Mouse (Mus musculus): ENCODE results near the gene Ube4a.
"Not testable (repeated sequence)": the region's sequence is repeated elsewhere in the genome, so short reads cannot be mapped to it uniquely, and the experiment has no call there.

The Ube4a gene

GRCm38 (mm10) chr9:44981104-44981503, 15.7 kb upstream of the Ube4a start:
- no peak for DNase-seq (ENCODE audit: low spot score)

GRCm38 (mm10) chr9:44980242-44980641, 14.8 kb upstream of the Ube4a start, which contains the start of gene Cd3g:
Cd3g (minus strand) TSS chr9:44980431.
- DNase-seq (ENCODE audit: low spot score), result no peak

GRCm38 (mm10) chr9:44979806-44980205, 14.4 kb upstream of the Ube4a start:
- no peak for DNase-seq (ENCODE audit: low spot score)

- DNase-seq (ENCODE audit: low spot score), result no peak
Observed at GRCm38 (mm10) chr9:44977813-44978212, 12.4 kb upstream of the Ube4a start.

GRCm38 (mm10) chr9:44969450-44969849, 4.0 kb upstream of the Ube4a start:
- no peak for DNase-seq (ENCODE audit: low spot score)

- not testable (repeated sequence) for DNase-seq (ENCODE audit: low spot score)
Observed at GRCm38 (mm10) chr9:44967763-44968162, 2.4 kb upstream of the Ube4a start.

- DNase-seq (ENCODE audit: low spot score), result peak; percentile 85
Observed at GRCm38 (mm10) chr9:44966815-44967242, 1.4 kb upstream of the Ube4a start.

- no peak for DNase-seq (ENCODE audit: low spot score)
Observed at GRCm38 (mm10) chr9:44965833-44966466, 550 bp upstream of the Ube4a start.

- no peak for DNase-seq (ENCODE audit: low spot score)
Observed at GRCm38 (mm10) chr9:44954432-44954831, 11.0 kb downstream of the Ube4a start.

GRCm38 (mm10) chr9:44947836-44948235, 17.6 kb downstream of the Ube4a start:
- no peak for DNase-seq (ENCODE audit: low spot score)

- peak; percentile 17 for DNase-seq (ENCODE audit: low spot score)
Observed at GRCm38 (mm10) chr9:44946185-44946695, 19.2 kb downstream of the Ube4a start.

GRCm38 (mm10) chr9:44942421-44942820, 23.0 kb downstream of the Ube4a start:
- DNase-seq (ENCODE audit: low spot score), result no peak

- no peak for DNase-seq (ENCODE audit: low spot score)
Observed at GRCm38 (mm10) chr9:44941756-44942155, 23.6 kb downstream of the Ube4a start.

- DNase-seq (ENCODE audit: low spot score), result no peak
Observed at GRCm38 (mm10) chr9:44921543-44921942, 43.9 kb downstream of the Ube4a start.

GRCm38 (mm10) chr9:44921123-44921468, 44.3 kb downstream of the Ube4a start:
- peak; percentile 59 for DNase-seq (ENCODE audit: low spot score)

- DNase-seq (ENCODE audit: low spot score), result peak; percentile 85
Observed at GRCm38 (mm10) chr9:44920374-44921122, 44.9 kb downstream of the Ube4a start, which contains the start of gene Atp5l. Atp5l (minus strand) TSS chr9:44920742.

GRCm38 (mm10) chr9:44919606-44920005, 45.8 kb downstream of the Ube4a start:
- no peak for DNase-seq (ENCODE audit: low spot score)

- peak; percentile 45 for DNase-seq (ENCODE audit: low spot score)
Observed at GRCm38 (mm10) chr9:44916196-44916595, 49.2 kb downstream of the Ube4a start.

- no peak for DNase-seq (ENCODE audit: low spot score)
Observed at GRCm38 (mm10) chr9:44914706-44915105, 50.7 kb downstream of the Ube4a start.

- DNase-seq (ENCODE audit: low spot score), result no peak
Observed at GRCm38 (mm10) chr9:44911365-44911764, 54.0 kb downstream of the Ube4a start.

- peak; percentile 53 for DNase-seq (ENCODE audit: low spot score)
Observed at GRCm38 (mm10) chr9:44905620-44906019, 59.8 kb downstream of the Ube4a start.

GRCm38 (mm10) chr9:44904964-44905363, 60.4 kb downstream of the Ube4a start:
- DNase-seq (ENCODE audit: low spot score), result peak; percentile 82

GRCm38 (mm10) chr9:44903856-44904255, 61.5 kb downstream of the Ube4a start:
- DNase-seq (ENCODE audit: low spot score), result no peak

All from urinary bladder, postnatal 14 days (tissue).